Mouse (Mus musculus): ENCODE measurements around the gene Acvrl1.
"Not testable (repeated sequence)": the region's sequence is repeated elsewhere in the genome, so short reads cannot be mapped to it uniquely, and the experiment has no call there.

Gene Acvrl1

GRCm38 (mm10) chr15:101106011-101106410 is 22.3 kb upstream of the Acvrl1 start:
- in situ Hi-C loops (cut with MboI; ENCODE audit: low sequenced_read_pairs) = no loop called here

GRCm38 (mm10) chr15:101107906-101108671 is 20.2 kb upstream of the Acvrl1 start:
- in situ Hi-C loops (cut with MboI; ENCODE audit: low sequenced_read_pairs) = no loop called here

- in situ Hi-C loops (cut with MboI; ENCODE audit: low sequenced_read_pairs) = no loop called here
Measured at GRCm38 (mm10) chr15:101113176-101113575, 15.1 kb upstream of the Acvrl1 start.

- in situ Hi-C loops (cut with MboI; ENCODE audit: low sequenced_read_pairs) = not testable (repeated sequence)
Measured at GRCm38 (mm10) chr15:101113778-101114177, 14.5 kb upstream of the Acvrl1 start.

- in situ Hi-C loops (cut with MboI; ENCODE audit: low sequenced_read_pairs) = no loop called here
Measured at GRCm38 (mm10) chr15:101115511-101116110, 12.7 kb upstream of the Acvrl1 start, which contains the start of gene Ankrd33. Gene Ankrd33 (plus strand): TSS chr15:101115755.

- in situ Hi-C loops (cut with MboI; ENCODE audit: low sequenced_read_pairs) = no loop called here
Measured at GRCm38 (mm10) chr15:101118399-101119125, 9.8 kb upstream of the Acvrl1 start.

- in situ Hi-C loops (cut with MboI; ENCODE audit: low sequenced_read_pairs) = no loop called here
Measured at GRCm38 (mm10) chr15:101121411-101122289, 6.7 kb upstream of the Acvrl1 start.

GRCm38 (mm10) chr15:101122290-101122589 is 6.1 kb upstream of the Acvrl1 start:
- in situ Hi-C loops (cut with MboI; ENCODE audit: low sequenced_read_pairs) = no loop called here

- in situ Hi-C loops (cut with MboI; ENCODE audit: low sequenced_read_pairs) = no loop called here
Measured at GRCm38 (mm10) chr15:101123202-101123601, 5.1 kb upstream of the Acvrl1 start.

GRCm38 (mm10) chr15:101125561-101125960 is 2.8 kb upstream of the Acvrl1 start:
- in situ Hi-C loops (cut with MboI; ENCODE audit: low sequenced_read_pairs) = no loop called here

- in situ Hi-C loops (cut with MboI; ENCODE audit: low sequenced_read_pairs) = no loop called here
Measured at GRCm38 (mm10) chr15:101126876-101127544, 1.3 kb upstream of the Acvrl1 start.

GRCm38 (mm10) chr15:101129412-101129811 is 1.1 kb downstream of the Acvrl1 start:
- in situ Hi-C loops (cut with MboI; ENCODE audit: low sequenced_read_pairs) = no loop called here

GRCm38 (mm10) chr15:101131498-101131897 is 3.2 kb downstream of the Acvrl1 start:
- in situ Hi-C loops (cut with MboI; ENCODE audit: low sequenced_read_pairs) = no loop called here

GRCm38 (mm10) chr15:101132041-101132440 is 3.7 kb downstream of the Acvrl1 start:
- in situ Hi-C loops (cut with MboI; ENCODE audit: low sequenced_read_pairs) = no loop called here

GRCm38 (mm10) chr15:101132761-101133160 is 4.4 kb downstream of the Acvrl1 start:
- in situ Hi-C loops (cut with MboI; ENCODE audit: low sequenced_read_pairs) = no loop called here

GRCm38 (mm10) chr15:101133993-101134704 is 5.8 kb downstream of the Acvrl1 start:
- in situ Hi-C loops (cut with MboI; ENCODE audit: low sequenced_read_pairs) = no loop called here

- in situ Hi-C loops (cut with MboI; ENCODE audit: low sequenced_read_pairs) = no loop called here
Measured at GRCm38 (mm10) chr15:101135405-101135804, 7.1 kb downstream of the Acvrl1 start.

- in situ Hi-C loops (cut with MboI; ENCODE audit: low sequenced_read_pairs) = no loop called here
Measured at GRCm38 (mm10) chr15:101137455-101137854, 9.1 kb downstream of the Acvrl1 start.

- in situ Hi-C loops (cut with MboI; ENCODE audit: low sequenced_read_pairs) = no loop called here
Measured at GRCm38 (mm10) chr15:101138675-101139074, 10.4 kb downstream of the Acvrl1 start.

- in situ Hi-C loops (cut with MboI; ENCODE audit: low sequenced_read_pairs) = no loop called here
Measured at GRCm38 (mm10) chr15:101139885-101140284, 11.6 kb downstream of the Acvrl1 start.

All from CH12F3 (cell line).